Mouse (Mus musculus): Measurements from ENCODE around the gene Lnx2.

The Lnx2 gene

GRCm38 (mm10) chr5:147020579-147020978 lies 55.8 kb downstream of the Lnx2 start:
- no peak for DNase-seq (ENCODE audit: low read depth, low spot score)

- DNase-seq (ENCODE audit: low read depth, low spot score), result no peak
Observed at GRCm38 (mm10) chr5:147018761-147019160, 57.6 kb downstream of the Lnx2 start.

- no peak for DNase-seq (ENCODE audit: low read depth, low spot score)
Observed at GRCm38 (mm10) chr5:147017526-147017925, 58.9 kb downstream of the Lnx2 start.

GRCm38 (mm10) chr5:147016622-147017021 lies 59.8 kb downstream of the Lnx2 start:
- no peak for DNase-seq (ENCODE audit: low read depth, low spot score)

GRCm38 (mm10) chr5:147015191-147015590 lies 61.2 kb downstream of the Lnx2 start:
- no peak for DNase-seq (ENCODE audit: low read depth, low spot score)

GRCm38 (mm10) chr5:147013845-147014244 lies 62.5 kb downstream of the Lnx2 start:
- DNase-seq (ENCODE audit: low read depth, low spot score), result no peak

- DNase-seq (ENCODE audit: low read depth, low spot score), result no peak
Observed at GRCm38 (mm10) chr5:147011333-147011732, 65.1 kb downstream of the Lnx2 start.

- no peak for DNase-seq (ENCODE audit: low read depth, low spot score)
Observed at GRCm38 (mm10) chr5:147003303-147003702, 73.1 kb downstream of the Lnx2 start.

GRCm38 (mm10) chr5:147001312-147001711 lies 75.1 kb downstream of the Lnx2 start:
- DNase-seq (ENCODE audit: low read depth, low spot score), result no peak

GRCm38 (mm10) chr5:146998802-146999201 lies 77.6 kb downstream of the Lnx2 start:
- no peak for DNase-seq (ENCODE audit: low read depth, low spot score)

- no peak for DNase-seq (ENCODE audit: low read depth, low spot score)
Observed at GRCm38 (mm10) chr5:146996812-146997211, 79.6 kb downstream of the Lnx2 start.

GRCm38 (mm10) chr5:146994973-146995372 lies 81.4 kb downstream of the Lnx2 start:
- no peak for DNase-seq (ENCODE audit: low read depth, low spot score)

GRCm38 (mm10) chr5:146993509-146993908 lies 82.9 kb downstream of the Lnx2 start:
- no peak for DNase-seq (ENCODE audit: low read depth, low spot score)

- no peak for DNase-seq (ENCODE audit: low read depth, low spot score)
Observed at GRCm38 (mm10) chr5:146989051-146989450, 87.3 kb downstream of the Lnx2 start.

GRCm38 (mm10) chr5:146987588-146987987 lies 88.8 kb downstream of the Lnx2 start:
- DNase-seq (ENCODE audit: low read depth, low spot score), result no peak

- no peak for DNase-seq (ENCODE audit: low read depth, low spot score)
Observed at GRCm38 (mm10) chr5:146985725-146986433, 90.5 kb downstream of the Lnx2 start.

- peak; percentile 55 for DNase-seq (ENCODE audit: low read depth, low spot score)
Observed at GRCm38 (mm10) chr5:146983216-146983615, 93.2 kb downstream of the Lnx2 start.

GRCm38 (mm10) chr5:146981376-146981775 lies 95.0 kb downstream of the Lnx2 start:
- DNase-seq (ENCODE audit: low read depth, low spot score), result no peak

- no peak for DNase-seq (ENCODE audit: low read depth, low spot score)
Observed at GRCm38 (mm10) chr5:146974781-146975123, 101.6 kb downstream of the Lnx2 start.

- DNase-seq (ENCODE audit: low read depth, low spot score), result no peak
Observed at GRCm38 (mm10) chr5:146973858-146974780, 102.3 kb downstream of the Lnx2 start.

- DNase-seq (ENCODE audit: low read depth, low spot score), result no peak
Observed at GRCm38 (mm10) chr5:146973353-146973752, 103.0 kb downstream of the Lnx2 start.

GRCm38 (mm10) chr5:146971776-146972561 lies 104.4 kb downstream of the Lnx2 start:
- DNase-seq (ENCODE audit: low read depth, low spot score), result no peak
